Mouse (Mus musculus): Measurements from ENCODE around the gene Plekha5. TPM values are rescaled to one million over a fixed set of nuclear protein-coding genes. Genes with fewer than 3 reads are reported as not detected.

Plekha5 gene
- polyA plus RNA-seq, 1 experiment from 2014 or later = 50.7 TPM

GRCm38 (mm10) chr6:140423041-140423845 lies 611 bp upstream of the Plekha5 start:
- DNase-seq = peak; percentile 19

GRCm38 (mm10) chr6:140424201-140424990 lies 542 bp downstream of the Plekha5 start:
- peak overlapping the region; percentile 97 for H3K27ac ChIP-seq (replicated peaks; ENCODE audit: low read depth, low read length)
- H3K9ac ChIP-seq (replicated peaks; ENCODE audit: low read length) = peak overlapping the region; percentile 99
- peak overlapping the region; percentile 81 for H3K4me2 ChIP-seq (ENCODE audit: low read length)
- peak overlapping the region; percentile 98 for H3K4me3 ChIP-seq (replicated peaks; ENCODE audit: low read depth, low read length)
- ATAC-seq (ENCODE audit: low FRiP score, low TSS enrichment) = peak; percentile 82
- H3K9me3 ChIP-seq (ENCODE audit: control insufficient read depth, low read length) = no peaks in the 10 kb centered on the region
- H3K27me3 ChIP-seq (ENCODE audit: control insufficient read depth, insufficient read depth, low read length) = no peaks in the 10 kb centered on the region
- under 1% methylated on average over 58 of the region's 72 CpGs for WGBS
- DNase-seq = peak; percentile 75
- H3K4me1 ChIP-seq (ENCODE audit: control insufficient read depth, insufficient read depth, low read length) = peaks cover 18% of the 10 kb centered on the region
- peaks cover 10% of the 10 kb centered on the region for H3K36me3 ChIP-seq (ENCODE audit: control insufficient read depth, insufficient read depth, low read length)

More at GRCm38 (mm10) chr6:140423041-140423845, 611 bp upstream of the Plekha5 start:
- ATAC-seq (ENCODE audit: low FRiP score, low TSS enrichment) = no peak
- H3K9me3 ChIP-seq (ENCODE audit: control insufficient read depth, low read length) = no peaks in the 10 kb centered on the region
- peak overlapping the region; percentile 81 for H3K4me2 ChIP-seq (ENCODE audit: low read length)
- peaks cover 18% of the 10 kb centered on the region for H3K4me1 ChIP-seq (ENCODE audit: control insufficient read depth, insufficient read depth, low read length)
- no peaks in the 10 kb centered on the region for H3K27me3 ChIP-seq (ENCODE audit: control insufficient read depth, insufficient read depth, low read length)
- WGBS = 6% methylated on average over 29 of the region's 29 CpGs
- peak overlapping the region; percentile 99 for H3K9ac ChIP-seq (replicated peaks; ENCODE audit: low read length)
- no peaks in the 10 kb centered on the region for H3K36me3 ChIP-seq (ENCODE audit: control insufficient read depth, insufficient read depth, low read length)
- peak overlapping the region; percentile 97 for H3K27ac ChIP-seq (replicated peaks; ENCODE audit: low read depth, low read length)
- H3K4me3 ChIP-seq (replicated peaks; ENCODE audit: low read depth, low read length) = peak overlapping the region; percentile 98

DNA sequence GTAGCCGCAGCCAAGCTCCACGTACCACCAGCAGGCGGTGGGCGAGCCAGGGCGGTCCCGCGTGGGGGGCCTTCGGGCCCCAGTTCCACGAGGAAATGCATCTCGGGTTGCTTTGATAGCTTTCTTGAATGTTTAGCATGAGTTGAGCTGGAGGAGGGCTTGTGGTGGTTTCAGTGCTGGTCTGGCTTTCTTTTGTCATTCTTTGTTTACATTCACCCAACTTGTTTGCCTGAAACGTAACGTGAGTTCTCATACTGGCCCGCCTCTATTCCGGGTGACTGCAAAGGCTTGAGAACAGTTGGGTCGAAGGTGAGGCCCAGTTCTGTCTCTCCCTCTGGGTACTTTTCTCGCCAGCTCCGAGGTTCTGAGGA lies 1.1 kb downstream of the Plekha5 start:
- Histone ChIP-seq H3K9me3 (ENCODE audit: control insufficient read depth, low read length) (no peaks in the 10 kb centered on the region), H3K4me2 (ENCODE audit: low read length) (peak overlapping the region; percentile 81), H3K9ac (replicated peaks; ENCODE audit: low read length) (peak overlapping the region; percentile 99), H3K4me1 (ENCODE audit: control insufficient read depth, insufficient read depth, low read length) (peaks cover 18% of the 10 kb centered on the region), H3K27me3 (ENCODE audit: control insufficient read depth, insufficient read depth, low read length) (no peaks in the 10 kb centered on the region), H3K36me3 (ENCODE audit: control insufficient read depth, insufficient read depth, low read length) (peaks cover 11% of the 10 kb centered on the region), H3K4me3 (replicated peaks; ENCODE audit: low read depth, low read length) (peak overlapping the region; percentile 98), H3K27ac (replicated peaks; ENCODE audit: low read depth, low read length) (peak overlapping the region; percentile 97)
- ATAC-seq (ENCODE audit: low FRiP score, low TSS enrichment) (no peak), DNase-seq (peak; percentile 73)
- under 1% methylated on average over 17 of the region's 17 CpGs for WGBS

DNA sequence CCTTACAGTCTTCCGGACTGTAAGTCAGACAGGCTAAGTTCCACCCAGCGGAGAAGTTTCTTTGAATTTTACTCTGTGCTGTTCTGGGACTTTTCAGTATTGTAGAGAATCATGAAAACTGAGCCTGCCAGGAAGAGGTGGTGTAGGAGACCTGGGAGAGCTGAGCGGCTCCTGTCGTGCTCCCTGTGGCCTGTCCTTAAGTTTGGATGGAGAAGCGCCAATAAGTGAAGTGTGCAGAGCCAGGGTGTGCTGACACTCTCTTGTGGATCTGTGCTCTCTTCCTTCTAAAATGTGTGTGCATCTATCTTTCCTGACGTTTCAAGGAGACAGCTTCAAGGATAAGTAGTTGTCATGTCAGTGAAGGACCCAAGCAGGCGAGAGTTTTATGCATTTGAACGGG lies 5.4 kb downstream of the Plekha5 start:
- 92% methylated on average over 8 of the region's 8 CpGs for WGBS

GRCm38 (mm10) chr6:140432363-140432762 lies 8.5 kb downstream of the Plekha5 start:
- Histone ChIP-seq H3K9me3 (ENCODE audit: control insufficient read depth, low read length) (no peaks in the 10 kb centered on the region), H3K4me3 (replicated peaks; ENCODE audit: low read depth, low read length) (no peak overlapping the region), H3K27ac (replicated peaks; ENCODE audit: low read depth, low read length) (no peak overlapping the region), H3K9ac (replicated peaks; ENCODE audit: low read length) (no peak overlapping the region), H3K4me1 (ENCODE audit: control insufficient read depth, insufficient read depth, low read length) (no peaks in the 10 kb centered on the region; the same call in 1 of the 2 replicates), H3K36me3 (ENCODE audit: control insufficient read depth, insufficient read depth, low read length) (peaks cover 43% of the 10 kb centered on the region), H3K27me3 (ENCODE audit: control insufficient read depth, insufficient read depth, low read length) (no peaks in the 10 kb centered on the region), H3K4me2 (ENCODE audit: low read length) (no peak overlapping the region)
- WGBS = 95% methylated on average over 9 of the region's 9 CpGs
- DNase-seq (no peak), ATAC-seq (ENCODE audit: low FRiP score, low TSS enrichment) (no peak)

More for the DNA sequence above, 5.4 kb downstream of the Plekha5 start:
- no peak for DNase-seq
- Histone ChIP-seq H3K4me3 (replicated peaks; ENCODE audit: low read depth, low read length) (no peak overlapping the region), H3K36me3 (ENCODE audit: control insufficient read depth, insufficient read depth, low read length) (peaks cover 39% of the 10 kb centered on the region), H3K27ac (replicated peaks; ENCODE audit: low read depth, low read length) (no peak overlapping the region), H3K9me3 (ENCODE audit: control insufficient read depth, low read length) (no peaks in the 10 kb centered on the region), H3K4me2 (ENCODE audit: low read length) (no peak overlapping the region), H3K27me3 (ENCODE audit: control insufficient read depth, insufficient read depth, low read length) (no peaks in the 10 kb centered on the region), H3K4me1 (ENCODE audit: control insufficient read depth, insufficient read depth, low read length) (peaks cover 18% of the 10 kb centered on the region), H3K9ac (replicated peaks; ENCODE audit: low read length) (no peak overlapping the region)
- no peak for ATAC-seq (ENCODE audit: low FRiP score, low TSS enrichment)

GRCm38 (mm10) chr6:140443374-140443773 lies 19.5 kb downstream of the Plekha5 start:
- DNase-seq = peak; percentile 86
- Histone ChIP-seq H3K4me2 (ENCODE audit: low read length) (no peak overlapping the region), H3K9ac (replicated peaks; ENCODE audit: low read length) (no peak overlapping the region), H3K27me3 (ENCODE audit: control insufficient read depth, insufficient read depth, low read length) (no peaks in the 10 kb centered on the region), H3K36me3 (ENCODE audit: control insufficient read depth, insufficient read depth, low read length) (no peaks in the 10 kb centered on the region), H3K4me1 (ENCODE audit: control insufficient read depth, insufficient read depth, low read length) (peaks cover 13% of the 10 kb centered on the region), H3K4me3 (replicated peaks; ENCODE audit: low read depth, low read length) (no peak overlapping the region), H3K27ac (replicated peaks; ENCODE audit: low read depth, low read length) (no peak overlapping the region), H3K9me3 (ENCODE audit: control insufficient read depth, low read length) (no peaks in the 10 kb centered on the region)
- 0 out of 2 replicates have a peak, but pooled peaks have one; percentile 14 for ATAC-seq (ENCODE audit: low FRiP score, low TSS enrichment)
- 86% methylated on average over 5 of the region's 5 CpGs for WGBS

- Histone ChIP-seq H3K9ac (replicated peaks; ENCODE audit: low read length) (no peak overlapping the region), H3K4me3 (replicated peaks; ENCODE audit: low read depth, low read length) (no peak overlapping the region), H3K36me3 (ENCODE audit: control insufficient read depth, insufficient read depth, low read length) (no peaks in the 10 kb centered on the region), H3K27me3 (ENCODE audit: control insufficient read depth, insufficient read depth, low read length) (no peaks in the 10 kb centered on the region), H3K4me2 (ENCODE audit: low read length) (no peak overlapping the region), H3K27ac (replicated peaks; ENCODE audit: low read depth, low read length) (no peak overlapping the region), H3K4me1 (ENCODE audit: control insufficient read depth, insufficient read depth, low read length) (peaks cover 13% of the 10 kb centered on the region), H3K9me3 (ENCODE audit: control insufficient read depth, low read length) (no peaks in the 10 kb centered on the region)
- no peak for ATAC-seq (ENCODE audit: low FRiP score, low TSS enrichment)
- no peak for DNase-seq
- 57% methylated on average over 7 of the region's 7 CpGs for WGBS
Measured at GRCm38 (mm10) chr6:140444147-140444546, 20.3 kb downstream of the Plekha5 start.

- 13% methylated on average over 10 of the region's 10 CpGs for WGBS
- ATAC-seq (ENCODE audit: low FRiP score, low TSS enrichment) (peak; percentile 22; the same call in 1 of the 2 replicates), DNase-seq (peak; percentile 51)
- peaks cover 13% of the 10 kb centered on the region for H3K4me1 ChIP-seq (ENCODE audit: control insufficient read depth, insufficient read depth, low read length)
- no peak overlapping the region for H3K4me3 ChIP-seq (replicated peaks; ENCODE audit: low read depth, low read length)
- peak overlapping the region; percentile 34; the same call in 1 of the 2 replicates for H3K9ac ChIP-seq (replicated peaks; ENCODE audit: low read length)
- no peaks in the 10 kb centered on the region for H3K36me3 ChIP-seq (ENCODE audit: control insufficient read depth, insufficient read depth, low read length)
- no peaks in the 10 kb centered on the region for H3K27me3 ChIP-seq (ENCODE audit: control insufficient read depth, insufficient read depth, low read length)
- H3K4me2 ChIP-seq (ENCODE audit: low read length) = peak overlapping the region; percentile 35
- peak overlapping the region; percentile 60; the same call in 1 of the 2 replicates for H3K27ac ChIP-seq (replicated peaks; ENCODE audit: low read depth, low read length)
- no peaks in the 10 kb centered on the region for H3K9me3 ChIP-seq (ENCODE audit: control insufficient read depth, low read length)
Measured at GRCm38 (mm10) chr6:140444855-140445465, 21.1 kb downstream of the Plekha5 start.
